Mouse (Mus musculus): ENCODE data around the gene Cacna1s. TPM values are rescaled to one million over a fixed set of nuclear protein-coding genes. Genes with fewer than 3 reads are reported as not detected.

The Cacna1s gene
- total and polyA plus RNA-seq, 2 experiments from 2014 or later, result 1.1 TPM

- ATAC-seq, result no peak
- TF ChIP-seq CTCF (IDR thresholded peaks at IDR 0.05; ENCODE audit: low read depth), result no peak
- Histone ChIP-seq H3K36me3 (ENCODE audit: insufficient read depth) (no peaks in the 10 kb centered on the region), H3K27ac (ENCODE audit: low read depth, low read length) (no peak within 1 kb of the TSS), H3K4me3 (ENCODE audit: low read depth, low read length) (peak within 1 kb of the TSS; percentile 39), H3K9me3 (ENCODE audit: low read length) (no peaks in the 10 kb centered on the region), H3K27me3 (ENCODE audit: insufficient read depth, low read length) (peaks cover 15% of the 10 kb centered on the region; the same call in 1 of the 2 replicates), H3K4me1 (ENCODE audit: insufficient read depth) (peaks cover 7% of the 10 kb centered on the region), H3K9ac (peak within 1 kb of the TSS; percentile 54), H3K4me2 (ENCODE audit: low read depth) (peak within 1 kb of the TSS; percentile 63)
- no peak for DNase-seq
- 22% methylated on average over 29 of the region's 29 CpGs for WGBS
Observed at GRCm38 (mm10) chr1:136050312-136051012, 2.1 kb upstream of the Cacna1s start, which contains the start of gene Ascl5. TSS of gene Ascl5 (plus strand) at chr1:136050804.

- peak overlapping the region; percentile 54 for H3K9ac ChIP-seq
- ATAC-seq, result peak; percentile 34
- 3% methylated on average over 35 of the region's 36 CpGs for WGBS
Observed at GRCm38 (mm10) chr1:136051013-136051315, 1.6 kb upstream of the Cacna1s start.

GRCm38 (mm10) chr1:136051465-136051864 lies 1.1 kb upstream of the Cacna1s start:
- no peak overlapping the region for H3K27ac ChIP-seq (ENCODE audit: low read depth, low read length)
- H3K4me2 ChIP-seq (ENCODE audit: low read depth), result peak overlapping the region; percentile 63
- no peaks in the 10 kb centered on the region for H3K9me3 ChIP-seq (ENCODE audit: low read length)
- H3K4me1 ChIP-seq (ENCODE audit: insufficient read depth), result peaks cover 17% of the 10 kb centered on the region
- H3K27me3 ChIP-seq (ENCODE audit: insufficient read depth, low read length), result peaks cover 15% of the 10 kb centered on the region; the same call in 1 of the 2 replicates
- WGBS, result 4% methylated on average over 6 of the region's 6 CpGs
- DNase-seq (peak; percentile 91), ATAC-seq (peak; percentile 77)
- peak; percentile 95 for TF ChIP-seq CTCF (IDR thresholded peaks at IDR 0.05; ENCODE audit: low read depth)
- peak overlapping the region; percentile 54 for H3K9ac ChIP-seq
- no peaks in the 10 kb centered on the region for H3K36me3 ChIP-seq (ENCODE audit: insufficient read depth)
- H3K4me3 ChIP-seq (ENCODE audit: low read depth, low read length), result peak overlapping the region; percentile 39

More at GRCm38 (mm10) chr1:136051013-136051315, 1.6 kb upstream of the Cacna1s start:
- Histone ChIP-seq H3K4me3 (ENCODE audit: low read depth, low read length) (peak overlapping the region; percentile 39), H3K36me3 (ENCODE audit: insufficient read depth) (no peaks in the 10 kb centered on the region), H3K4me1 (ENCODE audit: insufficient read depth) (peaks cover 12% of the 10 kb centered on the region), H3K9me3 (ENCODE audit: low read length) (no peaks in the 10 kb centered on the region), H3K4me2 (ENCODE audit: low read depth) (peak overlapping the region; percentile 63), H3K27me3 (ENCODE audit: insufficient read depth, low read length) (peaks cover 15% of the 10 kb centered on the region; the same call in 1 of the 2 replicates), H3K27ac (ENCODE audit: low read depth, low read length) (no peak overlapping the region)
- DNase-seq, result peak; percentile 61
- TF ChIP-seq CTCF (IDR thresholded peaks at IDR 0.05; ENCODE audit: low read depth), result no peak

- ATAC-seq, result peak; percentile 80
- WGBS, result 18% methylated on average over 3 of the region's 3 CpGs
- Histone ChIP-seq H3K27ac (ENCODE audit: low read depth, low read length) (peak overlapping the region; percentile 84), H3K36me3 (ENCODE audit: insufficient read depth) (no peaks in the 10 kb centered on the region), H3K27me3 (ENCODE audit: insufficient read depth, low read length) (peaks cover under 1% of the 10 kb centered on the region; the same call in 1 of the 2 replicates), H3K9me3 (ENCODE audit: low read length) (no peaks in the 10 kb centered on the region), H3K4me1 (ENCODE audit: insufficient read depth) (peaks cover 22% of the 10 kb centered on the region), H3K4me3 (ENCODE audit: low read depth, low read length) (no peak overlapping the region), H3K9ac (no peak overlapping the region), H3K4me2 (ENCODE audit: low read depth) (peak overlapping the region; percentile 5; the same call in 1 of the 2 replicates)
- TF ChIP-seq CTCF (IDR thresholded peaks at IDR 0.05; ENCODE audit: low read depth), result no peak
- peak; percentile 81 for DNase-seq
Observed at GRCm38 (mm10) chr1:136055771-136056170, 3.2 kb downstream of the Cacna1s start.

- DNase-seq (no peak), ATAC-seq (no peak)
- TF ChIP-seq CTCF (IDR thresholded peaks at IDR 0.05; ENCODE audit: low read depth), result no peak
- WGBS, result 59% methylated on average over 3 of the region's 3 CpGs
- Histone ChIP-seq H3K4me2 (ENCODE audit: low read depth) (no peak overlapping the region), H3K36me3 (ENCODE audit: insufficient read depth) (no peaks in the 10 kb centered on the region), H3K27me3 (ENCODE audit: insufficient read depth, low read length) (no peaks in the 10 kb centered on the region), H3K9ac (no peak overlapping the region), H3K4me3 (ENCODE audit: low read depth, low read length) (no peak overlapping the region), H3K4me1 (ENCODE audit: insufficient read depth) (peaks cover 17% of the 10 kb centered on the region), H3K27ac (ENCODE audit: low read depth, low read length) (no peak overlapping the region), H3K9me3 (ENCODE audit: low read length) (no peaks in the 10 kb centered on the region)
Observed at GRCm38 (mm10) chr1:136058594-136058993, 6.0 kb downstream of the Cacna1s start.

- no peaks in the 10 kb centered on the region for H3K27me3 ChIP-seq (ENCODE audit: insufficient read depth, low read length)
- peaks cover 8% of the 10 kb centered on the region for H3K4me1 ChIP-seq (ENCODE audit: insufficient read depth)
- H3K9me3 ChIP-seq (ENCODE audit: low read length), result no peaks in the 10 kb centered on the region
- no peak for TF ChIP-seq CTCF (IDR thresholded peaks at IDR 0.05; ENCODE audit: low read depth)
- no peak overlapping the region for H3K9ac ChIP-seq
- H3K27ac ChIP-seq (ENCODE audit: low read depth, low read length), result 0 out of 2 replicates have a peak overlapping the region, but pooled peaks have one; percentile 1
- no peak for DNase-seq
- H3K4me3 ChIP-seq (ENCODE audit: low read depth, low read length), result no peak overlapping the region
- WGBS, result 42% methylated on average over 9 of the region's 9 CpGs
- H3K36me3 ChIP-seq (ENCODE audit: insufficient read depth), result no peaks in the 10 kb centered on the region
- 0 out of 2 replicates have a peak, but pooled peaks have one; percentile 37 for ATAC-seq
- H3K4me2 ChIP-seq (ENCODE audit: low read depth), result no peak overlapping the region
Observed at GRCm38 (mm10) chr1:136061041-136061789, 8.7 kb downstream of the Cacna1s start.

- DNase-seq (no peak), ATAC-seq (peak; percentile 67)
- Histone ChIP-seq H3K4me3 (ENCODE audit: low read depth, low read length) (no peak overlapping the region), H3K9ac (no peak overlapping the region), H3K9me3 (ENCODE audit: low read length) (no peaks in the 10 kb centered on the region), H3K36me3 (ENCODE audit: insufficient read depth) (no peaks in the 10 kb centered on the region), H3K27ac (ENCODE audit: low read depth, low read length) (0 out of 2 replicates have a peak overlapping the region, but pooled peaks have one; percentile 1), H3K4me1 (ENCODE audit: insufficient read depth) (peaks cover 2% of the 10 kb centered on the region), H3K27me3 (ENCODE audit: insufficient read depth, low read length) (no peaks in the 10 kb centered on the region), H3K4me2 (ENCODE audit: low read depth) (no peak overlapping the region)
- peak; percentile 11; the same call in 1 of the 2 replicates for TF ChIP-seq CTCF (IDR thresholded peaks at IDR 0.05; ENCODE audit: low read depth)
- WGBS, result 62% methylated on average over 7 of the region's 7 CpGs
Observed at GRCm38 (mm10) chr1:136061790-136062141, 9.2 kb downstream of the Cacna1s start.
